Mouse (Mus musculus) forelimb bud, embryonic 11.5 days (tissue): ENCODE measurements at regions not wholly inside any gene's neighbourhood (a gene's known extent, or its start where the extent isn't known, plus 50 kb on each side); places are given as distances from the start of the nearest gene placed in this dataset.

ENCODE experiments used
- DNase-seq: peaks from one replicate; pipeline ENCODE4 v3.0.0-alpha.2; 2012; ENCODE audit warnings: low read depth, low spot score

DNA sequence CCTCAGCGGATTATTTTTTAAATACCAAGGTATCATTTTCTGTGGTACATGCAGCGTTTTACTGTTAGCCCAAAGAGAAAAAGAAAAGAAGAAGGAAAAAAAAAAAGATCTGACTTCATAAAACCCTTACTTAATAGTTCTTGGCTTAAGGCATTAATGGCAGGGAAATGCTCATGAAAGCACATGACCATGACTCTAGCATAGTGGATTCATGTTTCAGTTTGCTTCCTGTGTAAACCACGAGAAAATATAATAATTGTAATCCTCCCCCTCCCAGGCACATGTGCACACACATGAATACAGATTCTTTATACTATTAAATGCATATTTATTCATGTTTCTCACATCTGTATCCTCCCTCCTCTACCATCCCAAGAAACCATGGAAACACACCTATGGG is 486.9 kb upstream of the Gm9747 start:
- DNase-seq = no peak

DNA sequence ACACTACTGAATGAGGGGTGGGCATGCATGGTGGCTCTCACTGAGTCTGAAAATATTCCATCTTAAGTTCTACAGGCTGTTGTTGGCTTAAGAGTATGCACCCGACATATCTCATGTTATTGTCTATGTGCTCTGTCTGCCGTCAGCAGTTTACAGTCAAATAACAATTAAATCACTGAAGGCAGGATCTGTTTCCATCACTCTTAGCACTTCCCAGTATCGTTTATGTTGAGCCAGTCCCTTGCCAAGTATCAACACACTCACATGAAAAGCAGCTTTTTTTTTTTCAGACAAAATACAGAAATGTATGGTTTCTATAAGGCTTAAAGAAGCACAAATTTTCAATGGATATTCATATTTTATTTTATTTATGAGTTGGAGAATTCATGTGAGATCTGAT is 485.9 kb upstream of the Gm9747 start:
- DNase-seq = no peak

DNA sequence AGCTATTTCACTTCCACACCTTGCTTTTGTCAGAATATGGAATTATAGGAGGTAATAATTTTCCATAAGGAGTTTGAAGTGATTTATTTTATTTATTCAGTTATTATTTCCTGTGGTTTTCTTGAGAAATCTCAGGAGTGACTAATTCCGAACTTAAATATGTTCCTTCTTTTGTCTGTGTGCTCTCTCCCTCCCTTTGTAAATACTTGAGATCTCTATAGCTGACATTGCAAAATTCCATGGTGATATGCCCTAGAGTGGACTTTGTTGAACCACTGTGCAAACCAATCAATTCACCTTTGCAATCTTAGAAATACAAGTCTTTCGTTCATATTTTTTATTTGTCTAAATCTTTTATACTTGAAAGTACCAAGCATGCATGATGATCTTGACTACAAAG is 478.8 kb upstream of the Gm9747 start:
- DNase-seq = no peak

GRCm38 (mm10) chr1:81755281-81755680 is 477.6 kb upstream of the Gm9747 start:
- no peak for DNase-seq

DNA sequence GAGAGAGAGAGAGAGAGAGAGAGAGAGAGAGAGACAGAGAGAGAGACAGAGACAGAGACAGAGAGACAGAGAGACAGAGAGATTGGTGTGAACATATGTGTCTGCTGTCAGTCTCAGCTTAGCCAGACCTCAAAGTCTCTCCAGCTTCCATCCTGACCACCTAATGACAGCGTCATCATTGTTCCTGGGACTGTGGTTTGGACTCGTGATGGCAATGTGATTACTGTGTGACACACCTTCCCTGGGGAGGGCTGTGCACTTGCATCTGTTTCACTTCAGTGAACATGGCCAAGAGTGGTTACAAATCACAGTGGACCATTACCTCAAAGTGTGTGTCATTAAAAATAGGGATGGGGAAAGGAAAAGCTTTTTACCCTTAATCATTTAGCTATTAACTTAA is 477.2 kb upstream of the Gm9747 start:
- no peak for DNase-seq

DNA sequence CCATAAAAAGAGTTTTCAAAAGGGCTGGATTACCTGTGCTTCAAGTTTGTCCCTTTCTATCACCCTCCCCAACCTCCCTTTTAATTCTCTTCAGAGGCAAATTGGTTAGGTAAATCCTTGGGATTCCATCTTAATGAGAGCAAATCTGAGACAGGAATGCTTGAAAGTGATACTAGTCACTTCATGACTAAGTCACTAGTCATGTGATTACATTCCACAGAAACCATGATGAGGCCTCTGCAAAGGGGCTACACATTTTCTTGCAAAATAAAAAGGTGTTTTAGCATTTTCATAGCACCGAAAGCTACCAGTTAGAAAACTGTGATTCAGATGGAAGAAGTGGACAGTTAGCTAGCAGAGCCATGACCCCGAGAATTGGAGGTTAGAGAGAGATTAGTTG is 473.0 kb upstream of the Gm9747 start:
- DNase-seq = no peak

DNA sequence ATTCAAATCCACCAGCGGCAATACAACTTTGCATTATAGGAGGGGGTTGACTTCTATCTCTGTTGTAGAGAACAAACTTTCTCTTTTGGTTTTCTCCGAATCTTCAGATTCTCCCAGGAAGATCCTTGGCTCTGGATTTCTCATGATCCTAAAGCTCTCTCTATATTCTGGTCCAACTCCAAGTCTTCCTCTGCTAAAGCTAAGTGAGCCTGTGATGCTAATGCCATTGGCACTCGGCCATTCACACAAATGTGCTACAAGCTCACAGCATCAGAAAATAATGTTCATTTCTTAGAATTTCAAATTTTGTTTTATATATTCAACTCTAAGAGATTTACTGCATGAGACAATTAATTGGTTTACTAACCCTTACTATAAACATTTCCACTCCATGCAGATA is 461.2 kb upstream of the Gm9747 start:
- DNase-seq = no peak

- DNase-seq = no peak
Observed at GRCm38 (mm10) chr1:81780583-81780982, 452.3 kb upstream of the Gm9747 start.

DNA sequence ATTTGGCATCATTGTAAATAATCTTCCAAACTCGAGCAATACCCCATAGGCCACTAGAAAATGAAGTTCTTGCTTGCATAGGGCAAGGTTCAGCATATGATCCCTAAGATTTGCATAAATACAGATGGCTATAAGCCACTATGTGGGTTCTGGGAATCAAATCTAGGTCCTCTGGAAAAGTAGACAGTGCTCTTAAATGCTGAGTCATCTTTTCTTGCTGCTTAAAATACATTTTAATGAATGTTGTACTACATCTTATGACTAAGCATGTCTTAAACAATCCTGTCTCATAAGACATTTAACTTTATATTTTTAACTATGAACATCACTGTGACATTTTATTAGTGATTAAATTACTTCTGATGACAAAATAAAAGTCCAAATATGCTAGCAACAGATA is 448.6 kb upstream of the Gm9747 start:
- no peak for DNase-seq

GRCm38 (mm10) chr1:81794771-81795170 is 438.1 kb upstream of the Gm9747 start:
- no peak for DNase-seq

DNA sequence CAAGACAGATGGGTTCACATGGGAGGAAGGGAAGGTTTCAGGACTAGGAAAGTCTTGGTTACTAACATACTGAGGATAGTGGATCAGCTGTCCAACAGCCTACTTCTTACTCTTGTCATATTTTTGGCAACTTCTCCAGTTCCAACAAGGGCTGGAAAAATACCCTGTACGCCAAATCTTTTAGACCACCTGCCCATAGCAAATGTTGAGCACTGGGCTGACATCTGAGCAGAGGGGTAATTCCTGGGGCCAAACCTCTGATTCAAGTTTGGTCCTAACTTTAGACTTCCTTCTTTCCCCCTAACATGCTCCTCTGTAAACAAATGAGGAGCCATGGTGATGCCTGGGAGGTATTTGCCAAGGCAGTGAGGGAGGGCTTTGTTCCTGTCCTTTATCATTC is 437.5 kb upstream of the Gm9747 start:
- peak; percentile 5 for DNase-seq

- DNase-seq = no peak
Observed at GRCm38 (mm10) chr1:81811591-81811990, 421.3 kb upstream of the Gm9747 start.

GRCm38 (mm10) chr1:81818884-81819283 is 414.0 kb upstream of the Gm9747 start:
- no peak for DNase-seq

DNA sequence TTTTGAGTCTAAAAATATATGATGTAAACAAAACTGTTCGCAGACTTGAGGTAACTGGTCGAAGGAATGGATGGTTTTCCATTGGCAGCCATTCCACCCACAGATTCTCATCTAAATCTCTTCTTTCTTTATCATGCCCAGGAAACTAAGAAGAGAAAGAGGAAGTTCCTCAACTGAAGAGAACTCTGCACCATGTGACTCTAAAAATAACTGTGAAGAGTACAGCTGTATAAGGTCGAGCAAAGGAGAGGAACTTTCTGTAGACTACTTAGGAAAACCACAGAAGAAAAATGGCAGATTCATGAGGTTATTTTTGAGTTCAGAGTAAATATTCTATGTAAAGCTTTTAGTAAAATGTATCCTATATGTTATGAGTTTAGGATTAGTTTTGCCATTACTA is 390.9 kb upstream of the Gm9747 start:
- DNase-seq = no peak

GRCm38 (mm10) chr1:81850462-81851144 is 382.3 kb upstream of the Gm9747 start:
- DNase-seq = no peak

DNA sequence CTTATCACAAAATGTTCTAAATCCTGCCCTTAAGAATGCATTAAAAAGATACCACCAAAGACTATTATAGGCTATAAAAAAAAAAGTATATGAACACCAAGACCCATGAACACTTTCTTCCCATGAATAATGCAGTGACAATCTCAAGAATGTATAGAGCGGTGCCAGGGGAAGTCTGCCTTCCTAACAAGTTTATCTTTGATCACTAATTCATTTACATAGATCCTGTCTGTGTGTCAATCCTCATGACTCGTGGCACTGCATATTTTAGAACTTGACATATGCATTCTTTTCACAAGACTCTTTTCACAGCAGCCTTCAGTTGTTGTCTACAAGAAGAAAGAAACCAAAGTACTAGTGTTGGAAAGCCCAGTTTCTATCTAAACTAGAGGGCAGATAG is 373.4 kb upstream of the Gm9747 start:
- DNase-seq = no peak

GRCm38 (mm10) chr1:81864571-81864970 is 368.3 kb upstream of the Gm9747 start:
- no peak for DNase-seq

- DNase-seq = no peak
Observed at GRCm38 (mm10) chr1:81886940-81887531, 345.9 kb upstream of the Gm9747 start.

- DNase-seq = no peak
Observed at GRCm38 (mm10) chr1:81897241-81897640, 335.7 kb upstream of the Gm9747 start.

DNA sequence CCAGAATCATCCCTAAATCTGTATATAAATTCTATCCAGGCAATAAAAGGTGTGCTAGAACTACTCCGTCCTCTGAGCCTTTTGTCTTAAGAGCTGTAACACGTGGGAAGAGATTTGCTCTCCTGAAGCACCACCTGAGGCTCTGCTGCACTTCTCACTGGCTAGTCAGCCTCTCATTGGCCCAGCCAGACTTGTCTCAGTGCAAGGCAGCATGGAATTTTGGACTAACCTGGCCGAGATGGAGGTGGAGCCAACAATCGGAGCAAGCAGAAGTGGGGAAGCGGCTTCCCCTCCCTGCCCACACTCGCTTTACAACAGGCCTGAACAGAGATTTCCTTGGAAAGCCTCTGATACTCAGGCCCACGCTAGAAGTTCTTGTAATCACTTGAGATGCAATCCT is 332.1 kb upstream of the Gm9747 start:
- no peak for DNase-seq

GRCm38 (mm10) chr1:81904056-81904455 is 328.9 kb upstream of the Gm9747 start:
- no peak for DNase-seq

GRCm38 (mm10) chr1:81912607-81913006 is 320.3 kb upstream of the Gm9747 start:
- DNase-seq = no peak

DNA sequence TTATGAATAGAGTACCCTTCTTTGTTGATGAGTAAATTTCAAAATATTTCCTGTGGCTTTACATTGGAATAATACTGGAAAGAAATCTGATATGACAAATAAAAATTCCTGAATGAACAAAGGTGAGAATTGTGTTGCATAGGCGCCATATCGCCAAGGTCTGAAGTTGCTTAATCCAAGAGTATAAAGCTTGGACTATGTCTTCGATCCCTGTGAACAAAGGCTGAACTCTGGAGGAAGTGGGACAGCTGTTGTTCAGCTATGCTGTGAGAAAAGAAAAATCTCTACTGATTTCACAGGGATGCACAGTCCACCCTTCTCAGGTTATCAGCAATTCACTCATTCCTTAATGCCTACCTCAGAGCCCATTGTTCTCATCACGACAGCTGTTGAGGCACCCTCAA is 319.3 kb upstream of the Gm9747 start:
- DNase-seq = peak; percentile 30

GRCm38 (mm10) chr1:81916840-81917239 is 316.1 kb upstream of the Gm9747 start:
- peak; percentile 51 for DNase-seq
